Mouse (Mus musculus) intestine, embryonic 16.5 days (tissue): Measurements from ENCODE around the gene Olig1. TPM values are rescaled to one million over a fixed set of nuclear protein-coding genes. Genes with fewer than 3 reads are reported as not detected.

Experiments used
- ATAC-seq: fragments of 200-750 bp; cut with Nextera tagmentation; 2 replicates; pipeline ENCODE4 v1.8.0; 2017; ENCODE audit warnings: moderate TSS enrichment, moderate library complexity
- H3K27ac ChIP-seq: fragments of 300-500 bp; sonication (generic); 2 replicates; pipeline ENCODE4 v1.5.1; 2014; ENCODE audit warnings: mild to moderate bottlenecking, low read length
- H3K27me3 ChIP-seq: fragments of 300-500 bp; sonication (generic); replicated peaks from 2 replicates; pipeline ENCODE4 v1.6.1; 2014; ENCODE audit warnings: low read length, control low read depth, mixed read lengths; ENCODE audit not compliant: control insufficient read depth, insufficient read depth
- H3K36me3 ChIP-seq: fragments of 300-500 bp; sonication (generic); 2 replicates; pipeline ENCODE4 v1.6.1; 2014; ENCODE audit warnings: low read length, control low read depth; ENCODE audit not compliant: control insufficient read depth, insufficient read depth
- H3K4me1 ChIP-seq: fragments of 300-500 bp; sonication (generic); 2 replicates; pipeline ENCODE4 v1.6.1; 2014; ENCODE audit warnings: low read length, control low read depth, mixed read lengths; ENCODE audit not compliant: control insufficient read depth, insufficient read depth
- H3K4me2 ChIP-seq: fragments of 300-500 bp; sonication (generic); 2 replicates; pipeline ENCODE4 v1.6.1; 2014; ENCODE audit warnings: low read depth, low read length, control low read depth
- H3K4me3 ChIP-seq: fragments of 300-500 bp; sonication (generic); 2 replicates; pipeline ENCODE4 v1.5.1; 2014; ENCODE audit warnings: mild to moderate bottlenecking, low read length
- H3K9ac ChIP-seq: fragments of 300-500 bp; sonication (generic); 2 replicates; pipeline ENCODE4 v1.6.1; 2014; ENCODE audit warnings: low read depth, low read length
- H3K9me3 ChIP-seq: fragments of 300-500 bp; sonication (generic); 2 replicates; pipeline ENCODE4 v1.6.1; 2016; ENCODE audit warnings: low read length, control low read depth; ENCODE audit not compliant: control insufficient read depth
- WGBS: fragments of 180-500 bp; shearing (Covaris S2); extraction: QIAGEN DNeasy Blood & Tissue Kit; methylation state at CpG from one replicate; pipeline ENCODE4 v1.1.7; 2014; 5-methylcytosine and 5-hydroxymethylcytosine counted together
- polyA plus RNA-seq: library from polyadenylated mRNA; unstranded; fragments of >200 nt; fragmentation: Nextera tagmentation; extraction: Ambion mirVana; gene quantifications from 2 replicates; pipeline ENCODE4 v1.2.1, GENCODE M21; 2015

Olig1 gene
- not detected in 2 replicates for polyA plus RNA-seq

DNA sequence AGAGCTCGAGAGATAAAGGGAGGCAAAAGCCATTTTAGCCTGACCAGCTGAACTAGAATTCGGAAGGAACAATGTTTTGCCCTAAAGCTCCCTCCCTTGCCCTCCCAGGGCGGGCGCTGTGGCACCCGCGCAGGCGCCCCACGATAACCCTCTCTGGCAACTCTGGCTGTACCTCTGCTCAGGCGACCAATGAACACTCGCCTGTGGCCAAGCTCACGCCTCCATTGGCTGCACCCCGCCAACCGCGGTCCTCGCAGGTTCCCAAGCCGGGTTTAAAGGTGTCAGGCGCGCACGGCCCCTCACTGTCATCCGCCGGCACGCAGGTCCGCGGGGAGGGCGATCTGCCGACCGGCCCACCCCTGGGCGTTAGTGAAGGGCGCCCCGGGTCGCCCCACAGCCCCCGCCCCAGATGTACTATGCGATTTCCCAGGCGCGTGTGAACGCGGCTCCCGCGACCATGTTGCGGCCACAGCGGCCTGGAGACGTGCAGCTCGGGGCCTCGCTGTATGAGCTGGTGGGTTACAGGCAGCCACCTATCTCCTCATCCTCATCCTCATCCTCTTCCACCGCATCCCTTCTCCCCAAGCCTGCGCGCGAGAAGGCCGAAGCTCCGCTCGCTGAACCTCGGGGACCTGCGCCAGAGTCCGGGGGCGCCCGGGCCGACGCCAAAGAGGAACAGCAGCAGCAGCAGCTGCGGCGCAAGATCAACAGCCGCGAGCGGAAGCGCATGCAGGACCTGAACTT, at the start of gene Olig1:
Gene Olig1 (plus strand): TSS at position 305 of the 744 bp plus-strand sequence.
- Histone ChIP-seq H3K27ac (no peak within 1 kb of the TSS), H3K9ac (no peak within 1 kb of the TSS), H3K4me2 (peak within 1 kb of the TSS; percentile 66), H3K36me3 (no peaks in the 10 kb centered on the region), H3K4me3 (peak within 1 kb of the TSS; percentile 46), H3K4me1 (peaks cover 12% of the 10 kb centered on the region), H3K9me3 (no peaks in the 10 kb centered on the region), H3K27me3 (peaks cover 78% of the 10 kb centered on the region)
- peak; percentile 88 for ATAC-seq
- under 1% methylated on average over 64 of the region's 64 CpGs for WGBS

DNA sequence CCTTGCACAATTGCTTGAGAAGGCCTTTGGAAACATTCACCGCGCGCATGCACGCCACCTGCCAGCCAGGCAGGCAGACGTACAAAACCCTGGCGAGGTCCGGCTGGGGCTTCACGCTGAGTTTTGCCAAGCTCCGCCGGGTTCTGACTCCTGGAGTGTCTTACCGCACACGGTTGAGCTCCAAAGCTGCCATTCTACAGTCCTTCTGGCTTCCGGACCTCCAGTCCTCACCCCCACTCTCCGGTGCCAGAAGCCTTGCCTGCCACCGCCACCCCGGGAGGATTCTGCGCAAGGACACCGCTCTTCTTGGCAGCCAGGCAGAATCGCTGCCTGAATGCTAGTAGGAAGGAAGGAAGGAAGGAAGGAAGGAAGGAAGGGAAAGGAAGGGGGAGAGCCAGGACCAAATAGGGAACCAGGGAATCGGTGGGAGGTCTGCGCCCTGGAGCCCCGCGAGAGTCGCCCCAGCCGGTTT, 47.4 kb upstream of the Olig1 start:
- H3K4me3 ChIP-seq: peak overlapping the region; percentile 11; the same call in 1 of the 2 replicates
- no peak overlapping the region for H3K4me2 ChIP-seq
- H3K36me3 ChIP-seq: no peaks in the 10 kb centered on the region
- 0 out of 2 replicates have a peak, but pooled peaks cover 5% of the 10 kb centered on the region for H3K9me3 ChIP-seq
- no peak overlapping the region for H3K9ac ChIP-seq
- H3K4me1 ChIP-seq: peaks cover 16% of the 10 kb centered on the region
- H3K27me3 ChIP-seq: peaks cover 96% of the 10 kb centered on the region
- H3K27ac ChIP-seq: no peak overlapping the region
- 1% methylated on average over 25 of the region's 25 CpGs for WGBS
- no peak for ATAC-seq

DNA sequence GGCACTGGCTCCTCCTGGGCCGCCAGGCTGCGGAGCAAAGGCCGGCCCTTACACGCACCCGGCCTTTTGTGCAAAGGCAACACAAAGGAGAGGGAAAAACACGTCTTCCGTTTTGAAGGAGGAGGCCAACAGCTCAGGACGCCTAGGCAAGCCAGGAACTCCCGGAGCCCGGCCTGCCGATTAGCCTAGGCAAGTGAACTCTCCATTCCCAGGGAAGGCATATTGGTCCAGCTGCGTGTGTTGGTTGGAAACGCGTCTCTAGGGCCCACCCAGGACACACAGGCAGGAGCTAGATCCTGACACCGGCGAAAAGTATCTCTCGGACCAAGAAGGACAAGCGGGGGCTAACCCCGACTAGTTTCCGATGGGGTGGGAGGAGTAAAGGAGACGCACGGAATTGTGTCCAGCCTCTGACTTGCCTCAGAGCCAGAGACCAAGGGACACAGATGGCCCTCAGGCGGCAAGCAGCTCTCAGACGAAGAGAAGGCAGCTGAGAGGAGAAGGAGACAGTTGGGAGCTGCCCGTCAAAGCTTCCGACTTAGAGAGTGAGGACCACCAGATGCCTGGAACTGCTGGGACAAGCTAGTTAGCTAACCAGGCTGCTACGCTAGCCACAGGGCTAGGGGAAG, 46.8 kb upstream of the Olig1 start:
- H3K27ac ChIP-seq: no peak overlapping the region
- H3K27me3 ChIP-seq: peaks cover 97% of the 10 kb centered on the region
- no peak for ATAC-seq
- H3K9me3 ChIP-seq: 0 out of 2 replicates have a peak, but pooled peaks cover 5% of the 10 kb centered on the region
- no peak overlapping the region for H3K9ac ChIP-seq
- H3K4me2 ChIP-seq: no peak overlapping the region
- under 1% methylated on average over 27 of the region's 27 CpGs for WGBS
- no peaks in the 10 kb centered on the region for H3K36me3 ChIP-seq
- no peak overlapping the region for H3K4me3 ChIP-seq
- peaks cover 17% of the 10 kb centered on the region for H3K4me1 ChIP-seq

- no peak for ATAC-seq
- Histone ChIP-seq H3K36me3 (no peaks in the 10 kb centered on the region), H3K9ac (no peak overlapping the region), H3K27ac (no peak overlapping the region), H3K27me3 (peaks cover 98% of the 10 kb centered on the region), H3K4me2 (no peak overlapping the region), H3K9me3 (no peaks in the 10 kb centered on the region), H3K4me3 (no peak overlapping the region), H3K4me1 (peaks cover 17% of the 10 kb centered on the region)
- WGBS: 2% methylated on average over 35 of the region's 35 CpGs
Measured at GRCm38 (mm10) chr16:91223327-91224067, 46.1 kb upstream of the Olig1 start.

- Histone ChIP-seq H3K4me1 (peaks cover 17% of the 10 kb centered on the region), H3K4me2 (no peak overlapping the region)
- no peak for ATAC-seq
Measured at GRCm38 (mm10) chr16:91224068-91224402, 45.5 kb upstream of the Olig1 start.

DNA sequence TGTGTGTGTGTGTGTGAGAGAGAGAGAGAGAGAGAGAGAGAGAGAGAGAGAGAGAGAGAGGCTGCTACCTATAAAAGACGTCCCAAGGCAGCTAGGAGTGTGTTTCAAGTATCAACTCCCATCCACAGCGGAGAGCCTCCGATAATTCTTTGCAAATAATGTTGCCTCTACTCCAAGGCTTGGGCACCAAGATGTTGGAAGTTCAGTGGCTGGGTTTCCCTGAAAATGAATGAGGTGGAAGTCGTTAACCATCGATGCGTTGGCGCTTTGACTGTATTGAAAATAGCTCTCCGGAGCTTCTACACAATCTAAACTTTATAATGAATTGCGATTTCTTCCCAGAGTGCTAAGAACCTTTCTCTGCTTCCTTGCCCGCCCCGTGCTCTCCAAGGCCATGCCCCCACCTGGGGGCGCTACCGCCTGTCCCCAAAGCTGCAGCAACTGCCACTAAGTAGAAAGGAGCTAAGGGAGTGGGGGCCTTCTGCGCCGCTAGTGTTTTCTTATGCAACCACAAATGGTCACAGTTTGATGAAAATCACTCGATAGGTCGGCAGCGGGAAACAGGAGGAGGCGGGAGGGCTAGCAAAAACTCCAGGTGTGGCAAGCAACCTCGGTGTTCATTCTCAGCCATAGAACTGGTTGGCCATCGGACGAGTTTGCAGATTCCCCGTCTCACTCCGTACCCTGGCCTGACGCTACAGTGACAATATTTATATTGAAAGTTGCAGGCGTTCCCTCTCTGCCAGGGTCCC, 44.9 kb upstream of the Olig1 start:
- Histone ChIP-seq H3K27ac (no peak overlapping the region), H3K9ac (no peak overlapping the region)

More at GRCm38 (mm10) chr16:91224068-91224402, 45.5 kb upstream of the Olig1 start:
- H3K4me3 ChIP-seq: no peak overlapping the region
- peaks cover 98% of the 10 kb centered on the region for H3K27me3 ChIP-seq
- WGBS: 6% methylated on average over 10 of the region's 10 CpGs
- no peak overlapping the region for H3K27ac ChIP-seq
- no peaks in the 10 kb centered on the region for H3K9me3 ChIP-seq
- H3K36me3 ChIP-seq: no peaks in the 10 kb centered on the region
- no peak overlapping the region for H3K9ac ChIP-seq

DNA sequence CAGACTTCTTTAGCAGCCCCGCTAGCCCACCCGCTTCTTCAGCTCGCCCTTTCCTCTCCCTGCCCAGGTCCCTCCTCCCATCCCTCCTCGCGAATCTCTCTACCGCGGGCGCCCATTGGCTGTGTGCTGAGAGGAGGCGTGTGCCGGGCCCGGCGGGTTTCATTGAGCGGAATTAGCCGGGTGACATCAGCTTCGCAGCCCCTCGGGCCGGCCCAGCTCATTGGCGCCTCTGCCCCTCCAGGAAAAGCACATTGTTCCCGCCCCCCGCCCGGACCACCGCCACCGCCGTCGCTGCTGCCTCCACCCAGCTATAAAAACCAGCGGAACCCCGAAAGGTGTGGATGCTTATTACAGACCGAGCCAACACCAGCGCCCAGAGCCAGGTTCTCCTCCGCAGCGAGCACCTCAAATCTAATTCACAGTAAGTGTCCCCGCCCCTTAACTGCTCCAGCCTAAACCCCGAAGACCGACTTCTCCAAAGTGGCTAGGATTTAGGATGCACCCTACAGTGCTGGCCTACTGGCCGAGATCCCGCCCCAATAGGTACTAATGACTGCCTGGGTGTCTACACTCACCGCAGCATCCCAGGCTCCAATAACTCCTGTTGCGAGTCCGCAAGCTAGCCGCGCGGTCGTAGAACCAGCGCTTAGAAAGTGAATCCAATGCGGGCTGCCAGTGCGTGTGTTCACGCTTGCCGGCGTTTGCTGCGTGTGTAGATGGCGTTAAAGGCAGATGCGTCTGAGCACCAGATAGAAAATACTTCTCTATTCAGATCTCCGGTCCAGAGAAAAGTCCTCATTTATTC, 44.1 kb upstream of the Olig1 start, which contains the start of gene Olig2:
Gene Olig2 (plus strand): TSS at position 225 of the 805 bp plus-strand sequence.
- H3K36me3 ChIP-seq: no peaks in the 10 kb centered on the region
- H3K9ac ChIP-seq: no peak within 1 kb of the TSS
- ATAC-seq: peak; percentile 36; the same call in 1 of the 2 replicates
- peak within 1 kb of the TSS; percentile 44 for H3K4me2 ChIP-seq
- H3K4me3 ChIP-seq: peak within 1 kb of the TSS; percentile 33
- WGBS: under 1% methylated on average over 53 of the region's 53 CpGs
- H3K27me3 ChIP-seq: peaks cover 98% of the 10 kb centered on the region
- no peaks in the 10 kb centered on the region for H3K9me3 ChIP-seq
- peaks cover 17% of the 10 kb centered on the region for H3K4me1 ChIP-seq
- H3K27ac ChIP-seq: no peak within 1 kb of the TSS

More for the DNA sequence above, 44.9 kb upstream of the Olig1 start:
- H3K9me3 ChIP-seq: no peaks in the 10 kb centered on the region
- 2% methylated on average over 26 of the region's 26 CpGs for WGBS
- ATAC-seq: no peak
- peak overlapping the region; percentile 44 for H3K4me2 ChIP-seq
- no peaks in the 10 kb centered on the region for H3K36me3 ChIP-seq
- peaks cover 17% of the 10 kb centered on the region for H3K4me1 ChIP-seq
- peaks cover 98% of the 10 kb centered on the region for H3K27me3 ChIP-seq
- H3K4me3 ChIP-seq: peak overlapping the region; percentile 33
